Mouse (Mus musculus): ENCODE data around the gene Pfas. TPM values are rescaled to one million over a fixed set of nuclear protein-coding genes. Genes with fewer than 3 reads are reported as not detected.
"Not testable (repeated sequence)": the region's sequence is repeated elsewhere in the genome, so short reads cannot be mapped to it uniquely, and the experiment has no call there.

Pfas gene
- polyA plus RNA-seq, 1 experiment from 2014 or later = 25.7 TPM

DNA sequence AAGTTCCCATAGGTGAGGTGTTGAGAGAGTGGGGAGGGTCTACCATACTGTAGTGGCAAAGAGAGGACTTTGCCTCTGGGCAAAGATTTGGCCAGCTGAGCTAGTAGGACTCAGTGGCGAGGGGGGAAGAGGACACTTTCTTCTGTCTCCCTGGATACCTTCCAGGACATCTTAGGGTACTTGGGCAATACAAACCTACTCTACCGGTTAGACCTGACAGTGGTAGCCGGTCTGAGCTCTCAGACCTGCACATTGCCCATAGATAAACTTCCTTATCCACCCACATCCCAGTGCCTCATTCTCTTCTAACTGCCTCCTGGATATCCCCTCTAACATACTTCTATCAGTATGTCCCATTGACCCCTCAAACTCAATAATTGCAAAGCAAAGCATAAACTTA lies 27.3 kb downstream of the Pfas start:
- 80% methylated on average over 3 of the region's 3 CpGs for WGBS
- Histone ChIP-seq H3K9ac (replicated peaks) (no peak overlapping the region), H3K9me3 (no peaks in the 10 kb centered on the region), H3K4me1 (replicated peaks) (no peaks in the 10 kb centered on the region), H3K4me2 (replicated peaks) (no peak overlapping the region), H3K4me3 (replicated peaks) (no peak overlapping the region), H3K27me3 (no peaks in the 10 kb centered on the region), H3K36me3 (peaks cover 3% of the 10 kb centered on the region), H3K27ac (no peak overlapping the region)
- ATAC-seq = no peak

DNA sequence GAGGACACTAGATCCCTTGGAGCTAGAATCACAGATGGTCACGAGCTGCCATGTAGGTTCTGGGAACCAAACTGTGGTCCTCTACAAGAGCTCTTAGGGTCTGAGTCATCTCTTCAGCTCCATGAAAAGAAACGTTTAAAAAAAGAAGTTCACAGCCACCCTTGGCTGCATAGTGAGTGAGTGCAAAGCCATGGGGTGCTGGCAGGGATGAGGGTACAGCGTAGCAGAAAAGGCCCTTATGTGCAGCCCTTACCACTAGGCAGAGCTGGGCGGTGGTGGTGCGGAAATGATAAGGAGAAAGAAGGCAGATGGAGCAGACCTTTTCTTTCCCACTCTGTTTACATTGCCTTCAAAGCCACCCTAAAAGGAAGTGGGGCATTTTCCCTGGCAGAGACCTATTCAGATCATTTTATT lies 28.9 kb downstream of the Pfas start:
- 0 out of 2 replicates have a peak, but pooled peaks cover 5% of the 10 kb centered on the region for H3K27me3 ChIP-seq
- H3K4me1 ChIP-seq (replicated peaks) = no peaks in the 10 kb centered on the region
- H3K9me3 ChIP-seq = no peaks in the 10 kb centered on the region
- WGBS = 62% methylated on average over 5 of the region's 5 CpGs
- no peak overlapping the region for H3K9ac ChIP-seq (replicated peaks)
- no peak overlapping the region for H3K27ac ChIP-seq
- no peaks in the 10 kb centered on the region for H3K36me3 ChIP-seq
- no peak for ATAC-seq
- H3K4me2 ChIP-seq (replicated peaks) = no peak overlapping the region
- H3K4me3 ChIP-seq (replicated peaks) = no peak overlapping the region

DNA sequence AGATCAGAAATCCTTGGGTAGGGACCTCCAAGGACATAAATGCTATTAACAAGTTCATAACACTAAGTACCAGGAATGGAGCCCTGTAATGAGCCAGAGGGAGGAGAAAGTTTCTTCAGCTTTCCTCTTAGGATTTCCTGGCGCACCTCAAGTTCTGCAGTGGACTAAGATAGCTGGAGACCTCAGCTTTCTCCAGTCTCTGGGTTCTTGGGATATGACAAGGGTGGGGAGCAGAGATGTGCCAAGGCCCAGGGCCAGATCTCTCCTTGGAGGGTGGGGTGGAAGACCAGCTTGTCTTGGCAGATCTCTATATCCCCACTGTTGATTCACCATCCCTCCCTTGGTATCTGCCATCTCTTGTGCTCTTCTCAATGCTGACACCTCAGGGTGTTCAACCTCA lies 32.7 kb downstream of the Pfas start:
- no peak overlapping the region for H3K4me2 ChIP-seq (replicated peaks)
- no peak for ATAC-seq
- no peak overlapping the region for H3K9ac ChIP-seq (replicated peaks)
- H3K4me1 ChIP-seq (replicated peaks) = peaks cover 12% of the 10 kb centered on the region
- no peaks in the 10 kb centered on the region for H3K9me3 ChIP-seq
- no peak overlapping the region for H3K27ac ChIP-seq
- H3K27me3 ChIP-seq = 0 out of 2 replicates have a peak, but pooled peaks cover 5% of the 10 kb centered on the region
- WGBS = 87% methylated on average over 1 of the region's 1 CpGs
- no peak overlapping the region for H3K4me3 ChIP-seq (replicated peaks)
- H3K36me3 ChIP-seq = no peaks in the 10 kb centered on the region

DNA sequence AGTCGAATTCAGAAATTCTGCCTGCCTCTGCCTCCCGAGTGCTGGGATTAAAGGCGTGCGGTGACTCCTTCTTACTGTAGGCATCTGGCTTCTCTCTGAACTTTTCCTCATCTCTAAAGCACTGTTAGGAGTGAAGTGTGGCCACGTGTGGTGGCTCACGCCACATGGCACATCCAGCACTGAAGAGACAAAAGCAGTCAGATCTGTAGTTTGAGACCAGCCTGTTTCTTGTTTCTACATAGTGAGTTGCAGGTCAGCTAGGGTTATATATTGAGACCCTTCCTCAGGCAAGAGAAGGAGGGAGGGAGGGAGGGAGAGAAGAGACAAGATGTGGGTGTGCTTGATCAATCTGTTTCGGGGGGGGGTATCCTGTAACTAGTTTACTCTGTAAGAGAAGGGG lies 33.2 kb downstream of the Pfas start, which contains the start of gene Rangrf:
Gene Rangrf, minus strand, starts transcription at position 101 of the 400 bp plus-strand sequence.
- peak within 1 kb of the TSS; percentile 66 for H3K4me2 ChIP-seq (replicated peaks)
- H3K9me3 ChIP-seq = no peaks in the 10 kb centered on the region
- WGBS = 82% methylated on average over 7 of the region's 7 CpGs
- H3K36me3 ChIP-seq = no peaks in the 10 kb centered on the region
- 0 out of 2 replicates have a peak, but pooled peaks cover 5% of the 10 kb centered on the region for H3K27me3 ChIP-seq
- no peak within 1 kb of the TSS for H3K27ac ChIP-seq
- H3K4me1 ChIP-seq (replicated peaks) = peaks cover 12% of the 10 kb centered on the region
- H3K9ac ChIP-seq (replicated peaks) = 0 out of 2 replicates have a peak within 1 kb of the TSS, but pooled peaks have one; percentile 36
- peak within 1 kb of the TSS; percentile 45 for H3K4me3 ChIP-seq (replicated peaks)
- ATAC-seq = no peak

DNA sequence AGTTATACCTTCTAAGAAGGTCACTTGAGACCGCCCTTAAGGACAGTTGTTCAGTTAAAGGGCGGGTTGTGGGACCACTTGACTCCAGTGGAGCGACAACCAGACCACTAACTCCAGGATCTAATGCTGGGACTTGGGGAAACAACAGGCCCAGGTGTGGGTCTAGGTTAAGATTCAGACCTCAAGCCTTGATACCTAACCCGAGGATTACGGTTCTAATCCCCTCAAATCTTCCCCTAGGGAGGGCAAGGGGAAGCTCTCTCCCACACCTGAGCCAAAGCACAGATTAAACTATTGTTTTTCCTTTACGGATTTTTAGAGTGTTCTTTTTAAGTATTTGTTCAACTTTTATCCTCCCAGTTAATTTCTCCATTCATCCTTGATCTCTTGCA lies 34.2 kb downstream of the Pfas start:
- Histone ChIP-seq H3K9ac (replicated peaks) (peak overlapping the region; percentile 36; the same call in 1 of the 2 replicates), H3K9me3 (no peaks in the 10 kb centered on the region), H3K36me3 (no peaks in the 10 kb centered on the region), H3K4me2 (replicated peaks) (peak overlapping the region; percentile 66), H3K4me1 (replicated peaks) (peaks cover 12% of the 10 kb centered on the region), H3K4me3 (replicated peaks) (peak overlapping the region; percentile 45), H3K27ac (no peak overlapping the region), H3K27me3 (peaks cover 10% of the 10 kb centered on the region; the same call in 1 of the 2 replicates)
- 25% methylated on average over 6 of the region's 6 CpGs for WGBS
- ATAC-seq = no peak

DNA sequence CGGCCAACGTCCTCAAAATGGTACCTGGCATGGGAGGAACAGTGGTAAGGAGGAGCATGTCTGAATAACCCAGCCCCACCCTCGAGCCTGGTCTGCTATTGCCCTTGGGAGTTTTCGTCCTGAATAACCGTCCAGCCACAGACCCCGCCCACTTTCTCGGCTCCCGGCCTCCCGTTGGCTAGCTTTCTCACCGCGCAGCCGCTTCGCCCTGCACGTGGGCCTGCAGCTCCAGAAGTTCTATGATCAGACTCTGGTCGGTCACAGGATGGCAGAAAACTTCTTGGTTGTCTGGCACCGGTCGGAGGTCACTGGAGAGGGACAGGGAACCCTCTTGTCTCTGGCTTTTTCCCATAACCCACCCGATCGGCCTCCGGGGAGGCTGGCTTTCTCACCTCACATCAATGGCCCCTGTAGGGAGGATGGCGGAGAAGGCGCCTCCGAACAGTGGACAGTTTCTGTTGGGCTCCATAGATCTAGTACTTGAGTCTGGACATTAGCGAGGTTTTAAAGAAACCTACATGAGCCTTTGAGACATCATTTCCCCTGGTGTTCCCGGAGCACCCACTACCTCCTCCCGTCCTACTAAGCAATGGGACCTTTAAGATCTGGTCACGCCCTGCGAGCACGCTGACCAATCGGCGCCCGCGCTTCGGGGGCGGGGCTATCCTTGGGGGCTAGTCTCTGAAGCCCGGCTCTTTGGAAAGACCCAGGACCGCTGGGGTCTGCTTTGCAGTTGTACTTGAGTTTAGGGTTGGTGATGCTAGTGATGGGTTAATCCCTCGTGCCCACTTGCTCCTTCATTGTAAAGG lies 34.8 kb downstream of the Pfas start:
- H3K27me3 ChIP-seq = peaks cover 16% of the 10 kb centered on the region
- WGBS = under 1% methylated on average over 38 of the region's 38 CpGs
- H3K4me3 ChIP-seq (replicated peaks) = peak overlapping the region; percentile 45
- H3K9ac ChIP-seq (replicated peaks) = peak overlapping the region; percentile 36; the same call in 1 of the 2 replicates
- H3K9me3 ChIP-seq, H3K27ac ChIP-seq, H3K36me3 ChIP-seq: not testable (repeated sequence)
- ATAC-seq = peak; percentile 90
- H3K4me1 ChIP-seq (replicated peaks) = peaks cover 16% of the 10 kb centered on the region
- H3K4me2 ChIP-seq (replicated peaks) = peak overlapping the region; percentile 66

DNA sequence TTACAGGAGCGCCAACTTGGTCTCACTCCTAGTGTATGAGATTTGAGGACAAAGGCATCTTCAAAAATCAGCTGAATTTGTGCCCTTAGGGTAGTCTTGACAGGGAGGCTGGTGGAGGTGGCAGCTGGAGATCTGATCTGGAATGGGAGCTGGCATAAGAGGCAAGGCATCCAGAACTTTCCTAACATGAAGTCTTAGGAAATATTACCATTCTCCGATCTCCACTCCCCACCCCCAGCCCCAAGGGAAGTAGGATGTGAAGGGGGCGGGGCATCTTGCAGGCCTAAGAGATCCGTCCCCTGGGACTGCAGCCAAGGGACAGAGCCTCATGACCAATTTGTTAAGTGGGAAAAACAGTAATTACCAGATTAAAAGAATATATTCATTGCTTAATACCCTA lies 38.0 kb downstream of the Pfas start:
- Histone ChIP-seq H3K9me3 (no peaks in the 10 kb centered on the region), H3K9ac (replicated peaks) (no peak overlapping the region), H3K4me3 (replicated peaks) (no peak overlapping the region), H3K4me2 (replicated peaks) (no peak overlapping the region), H3K36me3 (no peaks in the 10 kb centered on the region), H3K4me1 (replicated peaks) (peaks cover 26% of the 10 kb centered on the region), H3K27me3 (peaks cover 17% of the 10 kb centered on the region), H3K27ac (no peak overlapping the region)
- no peak for ATAC-seq
- whole genome bisulfite sequencing = 78% methylated on average over 4 of the region's 4 CpGs

DNA sequence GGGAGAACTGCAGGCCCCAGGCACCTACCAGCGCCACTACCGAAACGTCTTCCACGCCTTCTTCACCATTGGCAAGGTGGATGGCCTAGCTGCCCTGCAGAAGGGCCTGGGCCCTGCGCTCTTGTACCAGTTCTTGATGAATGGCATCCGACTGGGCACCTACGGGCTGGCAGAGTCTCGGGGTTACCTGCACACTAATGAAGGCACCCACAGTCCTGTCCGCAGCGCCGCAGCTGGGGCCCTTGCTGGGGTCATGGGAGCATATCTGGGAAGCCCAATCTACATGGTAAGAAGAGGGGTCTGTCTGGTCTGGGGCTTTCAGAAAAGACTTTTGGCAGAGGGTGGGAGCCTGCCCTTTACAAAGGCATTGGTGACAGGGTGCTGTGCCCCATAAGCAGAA lies 39.5 kb downstream of the Pfas start:
- no peaks in the 10 kb centered on the region for H3K9me3 ChIP-seq
- 0 out of 2 replicates have a peak overlapping the region, but pooled peaks have one; percentile 58 for H3K4me3 ChIP-seq (replicated peaks)
- H3K27me3 ChIP-seq = peaks cover 16% of the 10 kb centered on the region
- H3K4me2 ChIP-seq (replicated peaks) = peak overlapping the region; percentile 85
- ATAC-seq = no peak
- H3K9ac ChIP-seq (replicated peaks) = peak overlapping the region; percentile 54; the same call in 1 of the 2 replicates
- no peaks in the 10 kb centered on the region for H3K36me3 ChIP-seq
- no peak overlapping the region for H3K27ac ChIP-seq
- WGBS = 89% methylated on average over 11 of the region's 11 CpGs
- peaks cover 22% of the 10 kb centered on the region for H3K4me1 ChIP-seq (replicated peaks)

DNA sequence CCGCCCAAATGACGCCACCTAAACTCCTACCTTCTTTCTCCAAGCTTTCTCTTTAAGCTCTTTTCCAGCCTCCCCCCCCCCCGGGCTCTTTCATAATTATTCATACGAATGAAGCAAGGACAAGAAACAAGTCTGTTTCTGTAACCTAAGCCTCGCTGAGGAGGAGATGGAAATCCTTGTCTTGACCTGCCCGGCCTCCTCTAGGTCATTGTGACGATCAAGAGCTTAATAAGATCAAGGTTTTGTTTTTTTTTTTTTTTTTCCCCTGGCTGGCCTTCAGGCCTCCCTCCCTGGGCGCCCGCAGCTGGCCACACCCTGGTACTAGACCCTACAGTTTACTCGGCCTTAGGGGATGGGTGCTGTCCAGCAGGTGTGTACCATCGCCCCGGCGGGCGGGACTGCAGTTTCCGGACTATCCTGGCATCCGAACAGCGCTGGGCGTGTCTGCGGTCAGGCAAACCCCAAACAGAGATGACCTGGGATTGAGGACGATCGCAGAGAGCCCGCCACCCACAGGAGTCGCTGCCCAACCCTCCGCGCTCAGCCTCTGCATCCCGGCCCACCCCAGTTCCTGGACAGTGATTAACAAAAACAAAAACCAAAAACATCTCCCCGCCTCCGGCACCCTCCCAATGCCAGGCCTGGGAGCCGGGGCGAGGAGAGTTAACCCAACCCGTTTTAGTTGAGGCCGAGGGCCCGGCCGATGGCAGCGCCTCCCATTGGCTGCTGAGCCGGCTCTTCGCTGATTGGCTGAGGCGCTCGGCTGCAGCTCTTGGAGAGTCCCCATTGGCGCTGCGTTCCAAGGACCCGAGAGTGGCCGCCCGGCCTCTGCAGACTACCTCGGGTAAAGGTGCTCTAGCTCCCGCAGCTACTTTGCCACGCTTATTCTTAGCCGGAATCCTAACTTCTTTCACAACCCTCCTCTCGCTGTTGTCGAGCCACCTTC lies 40.6 kb downstream of the Pfas start, which contains the start of gene Slc25a35:
Gene Slc25a35, plus strand, starts transcription at position 795 of the 946 bp plus-strand sequence.
- peak within 1 kb of the TSS; percentile 58 for H3K4me3 ChIP-seq (replicated peaks)
- under 1% methylated on average over 50 of the region's 50 CpGs for WGBS
- H3K36me3 ChIP-seq = no peaks in the 10 kb centered on the region
- peak within 1 kb of the TSS; percentile 45; the same call in 1 of the 2 replicates for H3K27ac ChIP-seq
- peaks cover 17% of the 10 kb centered on the region for H3K27me3 ChIP-seq
- H3K4me2 ChIP-seq (replicated peaks) = peak within 1 kb of the TSS; percentile 85
- H3K9me3 ChIP-seq = no peaks in the 10 kb centered on the region
- H3K9ac ChIP-seq (replicated peaks) = peak within 1 kb of the TSS; percentile 73
- ATAC-seq = peak; percentile 97
- H3K4me1 ChIP-seq (replicated peaks) = peaks cover 15% of the 10 kb centered on the region

DNA sequence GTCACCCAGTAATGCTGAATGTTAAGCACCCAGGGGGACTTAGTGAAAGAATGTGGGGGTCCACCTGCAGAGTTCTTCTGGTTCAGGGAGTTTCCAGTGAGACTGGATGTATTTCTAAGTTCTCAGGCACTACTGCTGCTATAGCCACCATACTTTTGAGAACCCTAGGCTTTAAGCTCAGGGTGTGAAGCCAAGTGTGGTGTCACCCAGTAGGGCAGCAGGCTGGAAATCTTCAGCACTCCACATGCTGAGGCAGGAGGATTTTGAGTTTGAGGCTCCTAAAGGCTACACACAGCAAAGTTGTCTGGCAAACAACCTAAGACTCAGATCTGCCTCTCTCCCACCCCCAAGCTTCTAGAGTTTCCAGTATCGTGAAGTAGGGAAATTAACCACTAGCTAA lies 41.7 kb downstream of the Pfas start:
- Histone ChIP-seq H3K9ac (replicated peaks) (no peak overlapping the region), H3K27me3 (peaks cover 17% of the 10 kb centered on the region), H3K27ac (no peak overlapping the region), H3K4me1 (replicated peaks) (peaks cover 14% of the 10 kb centered on the region), H3K36me3 (no peaks in the 10 kb centered on the region), H3K4me2 (replicated peaks) (peak overlapping the region; percentile 85; the same call in 1 of the 2 replicates), H3K4me3 (replicated peaks) (0 out of 2 replicates have a peak overlapping the region, but pooled peaks have one; percentile 58), H3K9me3 (no peaks in the 10 kb centered on the region)
- ATAC-seq = no peak
- WGBS = 66% methylated on average over 1 of the region's 1 CpGs

DNA sequence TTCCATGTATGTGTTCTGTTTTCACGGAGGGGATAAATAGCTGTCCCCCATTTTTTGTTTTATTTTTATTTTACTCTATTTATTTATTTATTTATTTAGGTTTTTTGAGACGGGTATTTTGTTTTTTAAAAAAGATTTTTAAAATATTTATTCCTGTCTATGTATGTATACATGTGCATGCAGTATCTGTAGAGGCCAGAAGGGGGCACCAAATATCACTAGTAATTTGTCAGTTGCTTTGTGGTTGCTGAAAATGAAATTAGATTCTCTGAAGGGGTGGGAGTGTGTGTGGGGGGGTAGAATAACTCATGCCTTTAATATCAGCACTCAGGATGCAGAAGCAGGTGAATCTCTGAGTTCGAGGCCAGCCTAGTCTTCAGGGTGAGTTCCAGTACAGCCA lies 42.4 kb downstream of the Pfas start:
- Histone ChIP-seq H3K4me2 (replicated peaks) (no peak overlapping the region), H3K9ac (replicated peaks) (no peak overlapping the region), H3K4me3 (replicated peaks) (no peak overlapping the region), H3K27ac (no peak overlapping the region), H3K4me1 (replicated peaks) (peaks cover 14% of the 10 kb centered on the region), H3K27me3 (peaks cover 17% of the 10 kb centered on the region), H3K9me3 (no peaks in the 10 kb centered on the region), H3K36me3 (no peaks in the 10 kb centered on the region)
- WGBS = 30% methylated on average over 3 of the region's 3 CpGs
- no peak for ATAC-seq
